Mouse (Mus musculus) regulatory T cell (primary cell): Measurements from ENCODE around the gene Tob2.

ENCODE experiments used
- in situ Hi-C: fragments of 300-600 bp; cut with MboI, MseI; formaldehyde crosslinking; loops from one replicate; pipeline ENCODE4 v1.15.1; 2025; ENCODE audit warnings: high pct_unique_total_duplicates

Tob2 gene

DNA sequence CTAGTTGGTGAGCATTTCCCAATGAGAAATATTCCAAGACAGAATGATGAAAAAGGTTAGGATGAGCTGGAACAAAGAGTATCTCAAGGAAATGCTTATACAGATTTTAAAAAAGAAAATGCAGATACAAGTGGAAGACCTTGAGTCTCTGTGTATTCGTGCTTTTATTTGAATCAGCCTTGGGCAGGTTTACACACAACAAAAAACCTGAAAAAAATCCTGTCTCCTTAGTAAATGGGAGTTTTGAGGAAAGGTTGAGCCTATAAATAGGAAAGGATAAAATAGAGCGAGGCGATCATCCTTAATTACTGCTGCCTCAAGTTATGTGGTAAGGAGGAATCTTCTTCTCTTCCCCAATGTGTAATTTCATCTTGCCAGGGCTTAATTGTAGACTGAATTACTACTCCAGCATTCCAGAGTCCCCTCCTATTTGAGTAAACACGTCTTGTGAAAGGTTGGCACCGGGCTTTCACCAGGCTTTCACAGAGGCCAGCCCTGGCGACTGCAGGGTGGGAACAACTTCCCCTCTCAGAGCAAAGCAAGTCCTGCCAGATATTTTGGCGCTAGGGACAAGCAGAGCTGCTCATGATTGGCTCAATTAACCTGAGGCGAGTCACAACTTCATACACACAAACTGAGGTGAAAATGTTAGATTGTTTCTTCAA is 2.0 kb upstream of the Tob2 start:
- in situ Hi-C loops: loop anchor here (25.0 kb wide), 1 partner anchor 1298 kb away; the partner anchor contains the start of genes Enthd1 and Grap2

DNA sequence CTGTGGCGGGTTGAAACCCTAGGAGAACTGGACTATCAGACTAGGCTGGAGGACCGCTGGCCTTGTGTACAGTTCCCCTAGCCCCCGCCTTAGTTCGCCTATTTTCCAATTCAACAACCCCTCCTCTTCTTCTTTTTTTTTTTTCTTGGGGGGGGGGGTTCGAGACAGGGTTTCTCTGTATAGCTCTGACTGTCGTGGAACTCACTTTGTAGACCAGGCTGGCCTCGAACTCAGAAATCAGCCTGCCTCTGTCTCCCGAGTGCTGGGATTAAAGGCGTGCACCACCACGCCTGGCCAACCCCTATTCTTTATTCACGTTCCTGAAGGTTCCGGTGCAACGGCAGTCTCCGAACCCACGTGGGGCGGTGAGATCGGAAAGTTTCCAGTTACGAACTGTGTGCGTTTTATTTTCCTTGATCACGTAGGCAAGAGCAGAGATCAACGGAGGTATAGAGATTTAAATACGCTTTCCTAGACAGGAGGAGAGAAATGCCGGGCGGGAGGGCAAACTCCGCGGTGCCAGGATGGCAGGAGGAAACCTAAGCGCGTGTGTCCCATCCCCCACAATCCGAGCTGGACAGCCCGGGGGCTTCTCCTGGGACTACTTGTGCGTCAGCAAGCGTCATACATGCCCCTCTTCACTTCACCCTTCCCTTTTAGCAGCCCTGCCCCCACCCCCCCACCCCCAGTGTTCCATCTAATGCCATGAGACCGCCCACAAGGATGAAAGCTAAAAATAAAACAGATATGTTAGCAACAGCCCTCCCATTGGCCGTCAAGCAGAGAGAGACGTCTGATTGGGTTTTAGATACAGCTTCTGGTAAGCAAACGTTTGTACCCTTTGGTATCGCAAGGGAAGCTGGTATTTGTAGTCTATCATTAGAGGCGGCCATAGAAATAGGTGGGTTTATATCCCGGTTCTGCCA is 997 bp upstream of the Tob2 start:
- in situ Hi-C loops: loop anchor here (25.0 kb wide), 1 partner anchor 1297 kb away; the partner anchor contains the start of genes Enthd1 and Grap2

DNA sequence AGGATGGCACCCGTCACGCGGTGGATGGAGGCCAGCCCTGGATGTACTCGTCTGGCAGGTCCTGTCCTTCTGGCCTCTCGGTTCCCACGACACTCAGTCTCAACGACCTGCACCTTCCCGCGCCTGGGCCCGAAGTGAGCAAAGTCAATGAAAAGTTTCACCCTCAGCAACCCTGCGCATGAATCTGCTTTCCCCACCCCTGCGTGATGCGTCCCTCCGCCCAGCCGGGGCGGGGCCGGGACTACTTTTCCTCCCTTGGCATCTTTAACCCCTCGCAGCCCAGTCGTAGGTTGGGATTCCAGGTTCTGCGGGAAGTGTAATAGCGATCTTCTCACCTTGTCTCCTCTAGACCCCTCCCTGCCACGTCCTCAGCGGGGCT is 469 bp downstream of the Tob2 start:
- in situ Hi-C loops: loop anchor here (25.0 kb wide), 1 partner anchor 1296 kb away; the partner anchor contains the start of genes Enthd1 and Grap2

DNA sequence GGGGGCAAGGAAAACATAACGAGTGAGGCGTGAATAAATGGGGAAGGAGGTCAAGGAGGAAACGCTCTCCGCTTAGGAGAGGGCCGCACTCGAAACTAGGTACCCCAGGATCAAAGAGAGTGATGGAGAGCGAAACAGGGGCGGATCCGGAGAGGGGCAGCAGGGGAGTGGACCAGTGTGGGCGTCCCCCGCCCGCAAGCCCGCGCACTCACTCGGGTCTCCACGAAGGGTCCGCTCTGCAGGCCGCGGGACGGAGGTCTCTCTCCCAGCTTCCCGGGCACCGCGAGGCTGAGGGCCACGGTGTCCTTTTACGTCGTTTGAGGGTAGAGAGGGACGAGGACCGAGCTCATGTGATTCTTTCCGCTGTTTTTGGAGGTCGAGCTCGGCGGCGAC is 876 bp downstream of the Tob2 start:
- in situ Hi-C loops: loop anchor here (25.0 kb wide), 1 partner anchor 1295 kb away; the partner anchor contains the start of genes Enthd1 and Grap2

DNA sequence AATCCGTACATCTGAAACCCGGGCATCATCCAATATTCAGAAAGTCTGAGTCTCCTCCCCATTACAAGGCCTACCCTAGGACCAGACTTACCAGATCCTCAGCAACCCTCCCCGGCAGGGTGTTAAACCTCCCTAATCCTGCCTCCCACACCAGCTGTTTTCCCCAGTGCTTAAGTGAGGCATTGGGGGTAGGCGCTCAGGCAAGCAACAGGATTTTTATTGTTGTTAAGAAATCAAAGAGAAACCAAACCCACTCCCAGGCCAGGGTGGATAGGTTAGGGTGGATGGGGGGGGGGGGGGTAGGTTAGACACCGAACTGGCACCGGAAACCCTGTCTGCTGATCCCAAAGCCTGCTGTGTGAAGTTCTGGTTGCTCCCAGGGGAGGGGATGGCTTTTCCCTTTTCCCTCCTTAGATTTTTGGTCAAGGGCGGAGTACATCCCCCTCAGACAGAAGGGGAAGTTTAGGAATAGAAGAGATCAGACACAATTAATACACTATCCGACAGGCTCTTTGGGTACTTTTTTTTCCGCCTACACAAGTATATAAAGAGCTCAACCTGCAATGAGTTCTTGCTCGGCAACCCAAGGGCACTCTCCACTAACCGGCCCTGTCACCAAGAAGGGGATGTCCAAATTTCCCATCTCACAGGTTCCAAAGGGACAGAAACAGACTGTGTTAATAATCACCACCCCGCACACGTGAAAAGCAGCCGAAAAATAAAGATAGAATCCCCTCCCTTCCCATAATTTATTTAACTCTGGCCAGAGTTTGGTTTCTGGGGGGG is 1.5 kb downstream of the Tob2 start:
- in situ Hi-C loops: loop anchor here (25.0 kb wide), 1 partner anchor 1295 kb away; the partner anchor contains the start of genes Enthd1 and Grap2

DNA sequence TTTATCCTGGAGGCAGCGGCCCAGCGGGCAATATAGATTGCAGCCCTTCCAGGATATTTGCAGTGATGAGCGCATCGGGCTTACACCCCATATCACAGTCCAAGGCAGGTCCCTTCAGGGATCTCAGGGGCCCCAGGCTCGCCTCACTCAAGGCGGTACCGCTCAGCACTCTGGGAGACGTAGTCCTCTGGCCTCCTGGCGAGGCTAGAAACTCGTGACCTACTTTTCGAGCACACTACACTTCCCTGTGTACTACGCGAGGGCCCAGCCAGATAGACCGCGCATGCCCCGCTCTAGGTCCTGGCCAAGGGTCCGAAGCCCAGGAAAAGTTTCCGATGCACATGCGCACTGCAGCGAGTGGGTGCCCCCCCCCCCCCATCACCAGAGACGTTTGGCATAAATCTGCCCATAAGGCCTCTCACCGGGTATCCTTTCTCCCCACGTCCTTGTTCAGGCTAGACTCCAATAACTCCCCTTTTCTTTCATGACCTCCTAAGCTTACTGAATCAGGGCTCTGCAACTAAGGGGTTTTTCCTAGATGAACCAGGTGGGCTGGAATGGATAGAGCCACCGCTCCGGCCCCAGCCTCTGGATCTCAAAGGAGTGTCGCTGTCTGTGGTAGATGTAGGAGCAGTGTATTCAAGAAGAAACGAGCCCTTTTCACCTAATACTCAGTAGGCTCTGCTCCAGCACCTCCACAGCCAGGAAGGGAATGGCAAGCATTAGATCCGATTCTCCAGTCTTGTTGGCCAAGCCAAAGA is 2.4 kb downstream of the Tob2 start:
- in situ Hi-C loops: loop anchor here (25.0 kb wide), 1 partner anchor 1294 kb away; the partner anchor contains the start of genes Enthd1 and Grap2

DNA sequence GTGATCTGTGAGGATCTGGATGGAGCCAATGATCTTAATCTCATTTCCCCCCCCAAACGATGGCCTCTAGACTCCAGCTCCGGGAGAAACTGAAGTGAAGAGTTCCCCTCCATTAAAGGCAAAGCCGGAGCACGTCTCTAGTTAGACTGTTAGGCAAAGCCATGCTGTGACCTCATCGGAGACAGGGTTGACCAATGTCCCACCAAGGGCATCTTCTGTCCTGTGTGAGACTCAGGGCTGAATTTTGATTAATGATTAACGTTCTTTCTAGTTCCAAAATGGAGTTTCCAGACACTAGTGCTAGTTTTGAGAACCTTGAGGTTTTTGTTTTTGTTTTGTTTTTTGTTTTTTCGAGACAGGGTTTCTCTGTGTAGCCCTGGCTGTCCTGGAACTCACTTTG is 5.5 kb downstream of the Tob2 start:
- in situ Hi-C loops: loop anchor here (25.0 kb wide), 1 partner anchor 1291 kb away; the partner anchor contains the start of genes Enthd1 and Grap2

DNA sequence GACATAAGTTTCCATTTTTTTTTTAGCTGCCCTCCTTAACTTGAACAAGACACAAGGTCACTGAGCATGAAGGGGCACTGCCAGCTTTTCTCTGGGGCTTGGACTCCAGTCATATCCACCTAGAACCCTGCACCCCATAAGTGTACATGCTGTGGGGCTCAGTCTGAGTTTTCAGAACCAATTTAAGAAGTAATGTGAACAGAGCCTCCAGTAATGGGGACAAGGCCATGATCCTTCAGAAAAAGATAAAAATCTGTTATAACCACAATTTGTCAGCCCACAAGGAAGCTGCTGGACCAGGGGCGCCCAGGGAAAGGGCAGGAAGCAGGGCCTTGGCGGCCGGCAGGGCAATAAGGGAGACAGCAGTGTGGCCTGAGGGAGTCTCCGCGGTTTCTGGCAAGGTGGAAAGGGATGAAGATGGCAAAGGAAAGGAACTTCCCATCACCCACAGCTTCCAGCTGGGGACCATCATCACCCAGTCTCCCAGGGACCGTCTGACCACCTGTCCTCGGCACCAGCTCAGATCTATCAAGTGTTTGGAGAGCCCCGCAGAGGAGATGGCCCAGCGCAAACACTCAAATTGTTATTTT is 6.1 kb downstream of the Tob2 start:
- in situ Hi-C loops: loop anchor here (25.0 kb wide), 1 partner anchor 1290 kb away; the partner anchor contains the start of genes Enthd1 and Grap2

DNA sequence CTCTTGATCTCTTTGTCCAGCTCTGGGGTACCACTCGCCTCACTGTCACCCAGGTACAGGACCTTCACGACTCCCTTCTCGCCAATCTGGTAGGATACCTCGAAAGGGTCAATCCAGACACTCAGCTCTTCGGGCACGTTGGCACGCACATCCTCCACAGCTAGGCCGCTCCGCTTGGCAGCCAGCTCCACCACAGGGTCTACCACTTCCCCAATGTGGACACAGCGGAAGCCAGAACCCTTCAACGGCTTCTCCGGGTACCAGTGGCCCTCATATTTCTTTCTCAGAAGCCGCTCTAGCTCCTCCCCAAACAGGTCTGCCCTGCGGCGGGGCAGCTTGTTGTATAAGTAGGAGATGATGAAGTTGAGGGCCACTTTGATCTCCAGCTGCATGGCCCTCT is 7.2 kb downstream of the Tob2 start:
- in situ Hi-C loops: loop anchor here (25.0 kb wide), 1 partner anchor 1289 kb away; the partner anchor contains the start of genes Enthd1 and Grap2

DNA sequence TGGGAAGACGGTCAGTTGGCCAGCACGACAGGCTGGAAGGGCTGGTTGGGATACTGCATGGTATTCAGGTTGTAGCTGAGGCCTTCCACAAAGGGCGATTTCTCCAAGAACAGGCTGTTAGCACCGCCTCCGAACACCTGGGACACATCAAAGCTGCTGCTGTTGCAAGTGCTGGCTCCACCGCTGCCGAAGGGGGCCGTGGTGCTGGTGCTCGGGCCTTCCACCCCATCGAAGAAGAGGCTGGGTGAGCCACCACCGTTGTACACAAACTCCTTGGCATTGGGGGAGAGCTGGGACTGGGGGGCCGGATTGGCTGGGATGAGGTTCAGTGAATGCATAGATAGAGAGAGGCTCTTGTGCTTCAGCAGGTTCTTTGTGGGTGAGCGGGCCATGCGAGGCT is 7.9 kb downstream of the Tob2 start:
- in situ Hi-C loops: loop anchor here (25.0 kb wide), 1 partner anchor 1288 kb away; the partner anchor contains the start of genes Enthd1 and Grap2

DNA sequence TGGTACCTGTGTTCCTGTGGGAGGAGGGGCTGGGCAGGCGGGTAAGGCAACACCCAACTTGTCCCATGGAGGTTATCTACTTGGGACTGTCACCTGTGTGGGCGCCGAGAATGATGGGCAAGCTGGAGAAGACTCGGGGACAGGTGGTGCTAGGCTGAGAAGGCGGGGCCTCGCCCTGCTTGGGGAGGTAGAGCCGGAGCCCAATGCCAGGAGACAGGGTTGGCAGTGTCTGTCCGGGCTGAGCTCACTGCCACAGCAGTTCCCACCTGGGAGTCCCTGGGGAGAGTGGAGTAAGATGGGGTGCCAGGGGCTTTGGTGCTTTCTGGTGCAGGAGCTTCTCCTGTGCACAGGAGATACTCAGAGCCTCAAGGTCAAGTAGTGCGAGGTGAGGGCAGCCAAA is 9.5 kb downstream of the Tob2 start:
- in situ Hi-C loops: no loop called here

DNA sequence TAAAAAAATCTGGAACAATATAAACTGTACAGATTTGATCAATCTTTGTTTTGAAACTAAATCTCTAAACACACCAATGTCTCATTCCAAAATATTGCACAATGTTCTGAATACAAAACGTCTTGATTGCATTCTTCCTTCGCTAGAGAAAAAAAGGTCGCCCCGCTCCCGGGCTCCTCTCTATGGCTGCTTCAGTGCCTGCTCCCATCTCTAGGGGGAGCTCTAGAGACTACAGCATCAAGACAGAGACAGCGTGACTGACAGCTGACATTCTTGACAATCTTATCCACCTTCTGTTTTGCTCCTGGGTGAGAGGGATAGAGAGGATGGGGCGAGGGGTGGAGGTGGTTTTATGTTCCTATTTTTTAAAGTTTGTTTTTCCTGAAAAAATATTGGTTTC is 10.3 kb downstream of the Tob2 start:
- in situ Hi-C loops: no loop called here

DNA sequence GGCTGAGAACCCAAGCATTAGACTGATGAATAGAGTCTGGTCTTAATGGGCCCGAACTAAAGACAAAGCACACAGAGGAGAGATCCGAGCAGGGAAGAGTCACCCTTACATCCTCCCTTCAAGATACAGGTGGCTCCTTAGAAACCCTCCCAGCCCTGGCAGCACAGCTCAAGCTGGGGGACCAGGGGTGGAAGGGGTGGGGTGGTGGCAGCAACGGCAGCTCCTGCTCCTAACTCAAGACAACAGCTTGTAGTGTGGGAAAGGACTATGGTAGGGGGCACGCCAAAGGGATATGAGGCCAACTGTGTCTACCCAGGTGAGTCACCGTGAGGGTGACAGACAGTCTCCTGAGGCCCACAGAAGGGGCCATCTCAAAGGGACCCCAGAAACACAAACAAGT is 10.7 kb downstream of the Tob2 start:
- in situ Hi-C loops: no loop called here

DNA sequence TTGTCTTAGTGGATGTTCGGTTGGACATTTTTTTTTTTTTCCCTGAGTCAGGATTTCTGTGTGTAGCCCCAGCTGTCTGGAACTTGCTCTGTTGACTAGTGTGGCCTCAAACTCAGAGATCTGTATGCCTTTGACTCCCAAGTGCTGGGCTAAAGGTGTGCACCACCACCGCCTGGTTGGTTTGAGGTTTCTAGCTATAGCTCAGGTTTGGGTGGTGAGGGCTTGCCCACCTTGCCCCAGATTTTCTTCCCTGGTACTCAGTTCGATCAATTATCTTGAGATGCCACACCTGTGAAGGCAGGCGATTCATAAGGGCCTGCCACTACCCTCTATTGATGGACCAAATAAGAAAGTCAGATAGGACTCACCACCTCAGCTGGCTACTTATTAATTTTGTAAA is 11.4 kb downstream of the Tob2 start:
- in situ Hi-C loops: no loop called here

DNA sequence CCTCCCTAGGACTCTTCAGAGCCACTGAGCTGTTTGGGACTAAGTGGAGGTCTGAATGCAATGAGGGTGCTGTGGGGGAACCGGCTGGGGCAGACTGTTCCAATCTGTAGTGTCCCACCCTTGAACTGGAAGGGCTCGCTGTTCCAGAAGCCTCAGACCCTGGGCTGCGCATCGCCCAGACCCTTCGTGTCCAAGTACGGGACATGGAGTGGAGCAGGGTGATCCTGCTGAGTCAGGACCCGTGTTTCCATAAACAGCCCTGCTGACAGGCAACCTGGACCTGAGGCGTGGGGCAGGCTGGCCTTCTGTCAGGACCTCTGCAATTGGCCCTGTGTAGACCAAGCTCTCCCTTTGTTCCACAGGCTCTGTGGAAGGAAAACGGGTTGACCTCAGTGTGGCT is 11.8 kb downstream of the Tob2 start:
- in situ Hi-C loops: no loop called here

DNA sequence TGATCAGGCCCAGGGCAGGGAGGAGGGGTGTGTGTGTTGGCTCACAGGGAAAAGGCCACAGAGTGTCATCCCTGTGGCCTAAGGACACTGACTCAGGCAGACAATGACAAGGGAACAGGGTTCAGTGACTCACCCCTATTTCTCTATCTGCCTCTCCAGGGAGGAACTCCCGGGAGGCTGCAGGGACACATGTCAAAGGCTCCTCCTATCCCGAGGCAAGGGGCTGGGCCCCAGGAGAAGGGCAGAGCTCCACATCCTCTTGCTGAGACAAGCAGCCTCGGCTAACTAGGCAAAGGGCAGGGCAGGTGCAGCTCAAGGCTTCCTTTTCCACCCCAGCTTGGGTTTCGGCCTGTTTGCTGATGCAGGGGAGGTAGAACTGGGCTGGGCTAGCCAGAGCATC is 12.9 kb downstream of the Tob2 start:
- in situ Hi-C loops: no loop called here

DNA sequence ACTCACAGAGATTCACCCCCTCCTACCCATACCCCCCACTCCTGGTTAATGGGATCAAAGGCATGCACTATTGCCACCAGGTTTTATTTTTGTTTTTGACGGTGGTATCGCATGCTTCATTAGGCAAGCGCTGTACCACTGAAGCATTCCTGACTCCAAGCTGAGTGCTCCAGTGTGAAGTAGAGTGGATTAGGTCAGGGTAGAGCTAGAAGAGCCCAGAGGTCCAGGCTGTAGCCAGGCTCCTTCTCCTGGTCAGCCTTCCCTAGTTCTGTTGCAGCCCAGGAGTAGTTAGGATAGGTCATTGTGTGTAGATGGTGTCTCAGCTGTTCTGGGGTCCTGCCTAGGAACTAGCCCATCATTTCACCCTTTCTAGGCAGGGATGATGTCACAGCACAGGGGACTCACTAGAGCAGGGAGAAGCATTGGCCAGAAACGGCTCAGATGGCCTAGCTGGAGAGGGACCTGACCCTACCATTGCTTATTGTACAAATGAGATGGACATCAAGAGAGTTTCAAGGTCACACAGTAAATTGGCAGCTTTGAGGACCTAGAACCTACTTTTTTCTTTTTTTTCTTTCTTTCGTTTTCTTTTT is 13.5 kb downstream of the Tob2 start:
- in situ Hi-C loops: no loop called here

DNA sequence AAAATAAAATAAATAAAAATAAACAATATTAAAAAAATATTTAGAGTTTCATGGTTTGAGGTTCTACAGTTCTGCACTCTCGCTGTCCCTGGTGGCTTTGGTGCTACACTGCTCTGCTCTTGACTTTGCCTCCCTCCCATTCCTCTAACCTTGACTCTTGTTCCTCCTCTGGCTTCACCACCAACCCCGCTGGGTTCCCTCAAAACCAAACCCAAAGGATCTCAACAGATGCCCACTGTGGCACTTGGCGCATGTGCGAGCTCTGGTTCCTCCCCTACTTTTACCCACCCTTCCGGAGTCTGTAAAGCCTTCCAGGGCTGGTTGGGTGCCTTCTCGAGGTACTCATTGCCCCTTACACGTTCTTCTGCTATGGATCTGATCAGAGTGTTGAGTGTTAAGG is 16.3 kb downstream of the Tob2 start:
- in situ Hi-C loops: no loop called here

DNA sequence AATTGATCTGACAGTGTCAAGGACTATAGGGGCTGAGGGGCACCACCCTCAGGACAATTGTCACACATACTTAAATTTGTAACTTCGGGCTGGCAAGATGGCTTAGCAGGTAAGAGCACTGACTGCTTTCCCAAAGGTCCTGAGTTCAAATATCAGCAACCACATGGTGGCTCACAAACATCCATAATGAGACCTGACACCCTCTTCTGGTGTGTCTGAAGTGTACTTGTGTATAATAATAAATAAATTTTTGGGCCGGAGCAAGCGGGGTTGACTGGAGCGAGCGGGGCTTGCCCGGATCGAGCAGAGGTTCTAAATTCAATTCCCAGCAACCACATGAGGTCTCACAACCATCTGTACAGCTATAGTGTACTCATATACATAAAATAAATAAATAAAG is 18.3 kb downstream of the Tob2 start:
- in situ Hi-C loops: no loop called here

DNA sequence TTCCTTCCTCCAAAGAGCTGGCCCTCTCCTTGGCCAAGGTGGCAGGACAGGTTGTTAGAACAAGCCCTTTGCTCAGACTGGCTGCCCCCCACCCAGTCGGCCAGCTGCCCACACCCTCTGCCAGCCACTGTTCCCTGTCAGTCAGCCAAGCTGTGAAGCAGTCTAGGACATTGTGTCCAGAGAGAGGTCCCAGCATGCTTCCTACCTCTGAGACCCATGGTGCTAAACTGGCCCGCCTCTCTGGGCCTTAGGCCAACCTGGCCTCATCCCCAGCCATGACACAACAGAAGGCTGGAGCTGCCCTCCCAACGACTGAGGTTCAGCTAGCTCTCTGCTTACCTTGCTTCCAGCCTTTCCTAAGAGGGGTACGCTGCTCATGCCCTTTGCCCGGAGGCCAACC is 19.0 kb downstream of the Tob2 start:
- in situ Hi-C loops: no loop called here
